Mouse (Mus musculus) embryo, embryonic 10.5 days (tissue): ENCODE data around the gene Tnrc18.

ENCODE experiments used
- DNase-seq: peaks from one replicate; pipeline ENCODE4 v3.0.0-alpha.2; 2015; ENCODE audit warnings: low spot score

The Tnrc18 gene

DNA sequence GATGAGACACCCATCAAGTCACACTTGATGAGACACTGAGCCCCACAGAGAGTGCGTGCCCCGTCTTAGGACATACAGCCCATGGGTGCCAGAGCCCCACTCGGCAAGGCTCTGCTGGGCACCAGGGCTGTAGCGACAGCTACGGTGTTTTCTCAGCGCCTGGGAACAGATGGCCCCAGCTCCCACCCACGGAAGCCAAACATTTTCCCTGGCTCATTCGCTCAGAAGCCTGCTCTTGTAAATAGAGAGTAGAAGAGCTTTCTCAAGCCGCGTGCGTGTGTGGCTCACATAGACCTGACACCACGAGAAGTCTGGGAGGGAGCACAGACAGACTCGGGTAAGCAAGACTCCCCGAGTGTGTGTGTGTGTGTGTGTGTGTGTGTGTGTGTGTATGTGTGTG lies 125.2 kb downstream of the Tnrc18 start, which contains the start of gene Slc29a4:
TSS of gene Slc29a4 (plus strand) at position 265 of the 400 bp plus-strand sequence.
- DNase-seq = no peak

- no peak for DNase-seq
Observed at GRCm38 (mm10) chr5:142690343-142690742, 127.1 kb downstream of the Tnrc18 start.

DNA sequence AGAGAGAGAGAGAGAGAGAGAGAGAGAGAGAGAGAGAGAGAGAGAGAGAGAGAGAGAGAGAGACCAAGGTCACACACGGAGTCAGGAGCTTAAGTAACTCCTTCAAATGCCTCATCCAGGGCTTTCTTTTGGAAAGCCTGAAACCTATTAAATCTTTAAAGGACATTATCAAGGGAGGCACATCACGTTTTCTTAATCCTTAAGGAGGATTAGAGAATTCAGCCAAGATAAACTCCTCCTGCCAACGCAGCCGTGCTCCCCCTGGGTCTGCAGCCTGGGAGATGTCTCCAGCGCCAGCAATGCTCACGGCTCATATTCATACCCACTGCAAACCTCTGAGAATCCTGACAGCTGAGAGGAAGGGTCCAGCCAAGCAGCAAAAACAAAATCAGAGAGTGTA lies 128.6 kb downstream of the Tnrc18 start:
- no peak for DNase-seq

- DNase-seq = no peak
Observed at GRCm38 (mm10) chr5:142682529-142682928, 134.9 kb downstream of the Tnrc18 start.

DNA sequence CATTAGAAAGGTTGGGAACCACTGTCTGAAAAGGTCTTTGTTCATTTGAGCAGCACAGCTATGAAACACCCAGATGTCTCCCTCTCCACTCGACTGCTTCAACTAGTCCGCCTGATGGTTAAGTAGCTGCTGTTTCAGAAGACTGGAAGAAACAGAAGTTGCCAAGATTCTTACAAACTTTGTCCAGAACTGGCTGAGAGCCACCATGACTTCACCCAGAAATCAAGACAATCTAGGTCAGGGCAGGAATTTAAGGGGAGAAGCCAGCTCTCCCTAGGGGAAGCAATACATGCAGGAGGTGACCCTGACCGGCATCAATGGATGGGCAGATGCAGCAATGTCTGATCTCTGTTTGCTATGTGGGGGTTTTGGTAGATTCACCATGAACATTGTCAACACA lies 135.6 kb downstream of the Tnrc18 start:
- DNase-seq = no peak

DNA sequence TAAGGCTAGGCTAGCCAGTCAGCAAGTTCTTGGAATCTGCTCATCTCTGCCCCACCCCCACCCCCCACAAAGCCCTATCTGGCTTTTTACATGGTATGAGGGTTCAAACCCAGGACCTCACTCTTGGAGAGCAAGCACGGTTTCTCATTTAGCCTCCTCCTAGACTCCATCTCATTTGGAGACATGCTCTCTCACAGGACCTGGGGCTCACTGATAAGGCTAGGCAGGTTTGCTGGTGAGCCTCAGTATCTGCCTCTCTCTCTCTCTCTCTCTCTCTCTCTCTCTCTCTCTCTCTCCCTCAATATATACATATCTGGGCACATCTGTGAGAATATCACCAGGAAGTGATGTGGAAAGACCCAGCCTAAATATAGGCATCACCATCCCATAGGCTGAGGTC lies 138.4 kb downstream of the Tnrc18 start:
- no peak for DNase-seq

DNA sequence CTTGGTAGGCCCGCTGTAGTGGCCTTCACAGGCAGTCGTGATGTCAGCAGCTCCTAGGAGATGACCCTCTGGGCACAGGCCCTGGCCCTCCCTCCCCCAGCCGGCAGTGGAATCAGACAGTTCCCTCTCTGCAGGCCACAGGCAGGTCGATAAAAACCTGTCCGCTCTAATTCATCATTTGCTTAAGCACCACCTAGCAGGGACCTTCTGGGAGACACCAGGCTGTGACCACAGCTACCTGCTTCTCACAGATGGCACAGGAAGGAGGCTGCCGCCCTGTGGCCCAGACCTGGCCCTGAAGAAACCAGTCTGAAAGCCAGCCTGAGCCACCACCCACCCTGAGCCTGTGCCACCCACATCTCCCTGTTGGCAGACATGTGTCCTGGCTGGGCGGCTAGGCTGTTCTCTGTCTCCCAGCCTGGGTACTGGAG lies 139.3 kb downstream of the Tnrc18 start:
- DNase-seq = no peak
